Mouse (Mus musculus) neural tube, embryonic 13.5 days (tissue): ENCODE measurements around the gene Arhgap27. TPM values are rescaled to one million over a fixed set of nuclear protein-coding genes. Genes with fewer than 3 reads are reported as not detected.

Experiments
- ATAC-seq: fragments of 200-750 bp; cut with Nextera tagmentation; 2 replicates; pipeline ENCODE4 v1.8.0; 2017; ENCODE audit warnings: low read depth, mild to moderate bottlenecking, moderate TSS enrichment, moderate library complexity
- H3K27ac ChIP-seq: fragments of 300-500 bp; sonication (generic); replicated peaks from 2 replicates; pipeline ENCODE4 v1.5.1; 2015; ENCODE audit warnings: moderate library complexity, mild to moderate bottlenecking, inconsistent platforms
- H3K27me3 ChIP-seq: fragments of 300-500 bp; sonication (generic); 2 replicates; pipeline ENCODE4 v1.6.1; 2015; ENCODE audit warnings: mild to moderate bottlenecking, inconsistent platforms
- H3K36me3 ChIP-seq: fragments of 300-500 bp; sonication (generic); 2 replicates; pipeline ENCODE4 v1.6.1; 2015; ENCODE audit warnings: mild to moderate bottlenecking, inconsistent platforms
- H3K4me1 ChIP-seq: fragments of 300-500 bp; sonication (generic); replicated peaks from 2 replicates; pipeline ENCODE4 v1.6.1; 2015; ENCODE audit warnings: inconsistent platforms
- H3K4me2 ChIP-seq: fragments of 300-500 bp; sonication (generic); 2 replicates; pipeline ENCODE4 v1.6.1; 2015; ENCODE audit warnings: inconsistent platforms, mild to moderate bottlenecking, moderate library complexity
- H3K4me3 ChIP-seq: fragments of 300-500 bp; sonication (generic); 2 replicates; pipeline ENCODE4 v1.5.1; 2015; ENCODE audit warnings: mild to moderate bottlenecking, inconsistent platforms
- H3K9ac ChIP-seq: fragments of 300-500 bp; sonication (generic); 2 replicates; pipeline ENCODE4 v1.6.1; 2015; ENCODE audit warnings: moderate library complexity, mild to moderate bottlenecking, inconsistent platforms
- H3K9me3 ChIP-seq: fragments of 300-500 bp; sonication (generic); 2 replicates; pipeline ENCODE4 v1.6.1; 2016; ENCODE audit warnings: inconsistent platforms
- WGBS: fragments of 180-500 bp; shearing (Covaris S2); methylation state at CpG from one replicate; pipeline ENCODE4 v1.1.7; 2015; 5-methylcytosine and 5-hydroxymethylcytosine counted together
- polyA plus RNA-seq: library from polyadenylated mRNA; unstranded; fragments of >200 nt; fragmentation: Nextera tagmentation; extraction: Ambion mirVana; gene quantifications from 2 replicates; pipeline ENCODE4 v1.2.1, GENCODE M21; 2015

Gene Arhgap27
- polyA plus RNA-seq, 1 experiment from 2014 or later = 4.4 TPM

DNA sequence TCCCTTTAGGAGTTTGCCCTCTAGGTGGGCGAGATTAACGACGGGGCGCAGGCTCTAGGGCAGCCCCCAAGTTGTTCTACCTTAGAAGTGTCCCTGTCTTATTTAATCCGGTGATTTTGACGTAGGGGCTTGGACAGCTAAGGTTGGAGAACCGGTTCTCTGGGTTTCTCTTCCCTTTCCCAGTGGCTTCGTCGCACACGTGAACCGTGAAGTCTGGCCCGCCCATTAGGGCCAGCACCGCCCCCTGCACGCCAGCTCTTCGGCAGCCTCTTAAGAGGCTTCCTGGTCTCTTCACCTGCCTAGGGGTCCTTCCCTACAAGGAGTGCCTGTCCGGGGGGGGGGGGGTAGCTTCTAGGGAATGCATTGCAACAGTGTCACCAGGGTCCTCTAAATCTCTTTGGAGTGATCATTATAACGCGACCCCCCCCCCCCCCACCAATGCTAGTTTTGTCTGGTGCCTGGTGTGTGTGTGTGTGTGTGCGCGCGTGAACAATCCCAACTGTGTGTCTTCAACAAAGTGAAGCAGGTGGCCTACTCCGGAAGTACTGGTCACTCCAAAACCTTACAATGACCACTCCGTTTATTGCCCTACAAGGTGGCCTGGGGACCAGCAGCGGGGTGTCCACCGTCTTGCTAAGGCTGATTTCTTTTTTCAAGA is 2.0 kb downstream of the Arhgap27 start:
- 3% methylated on average over 25 of the region's 25 CpGs for WGBS
- H3K36me3 ChIP-seq = peaks cover 8% of the 10 kb centered on the region
- peaks cover 95% of the 10 kb centered on the region for H3K27me3 ChIP-seq
- ATAC-seq = no peak
- H3K4me3 ChIP-seq = peak overlapping the region; percentile 47; the same call in 1 of the 2 replicates
- no peak overlapping the region for H3K27ac ChIP-seq
- no peaks in the 10 kb centered on the region for H3K9me3 ChIP-seq
- no peak overlapping the region for H3K9ac ChIP-seq
- peak overlapping the region; percentile 68 for H3K4me2 ChIP-seq
- H3K4me1 ChIP-seq = peaks cover 49% of the 10 kb centered on the region

DNA sequence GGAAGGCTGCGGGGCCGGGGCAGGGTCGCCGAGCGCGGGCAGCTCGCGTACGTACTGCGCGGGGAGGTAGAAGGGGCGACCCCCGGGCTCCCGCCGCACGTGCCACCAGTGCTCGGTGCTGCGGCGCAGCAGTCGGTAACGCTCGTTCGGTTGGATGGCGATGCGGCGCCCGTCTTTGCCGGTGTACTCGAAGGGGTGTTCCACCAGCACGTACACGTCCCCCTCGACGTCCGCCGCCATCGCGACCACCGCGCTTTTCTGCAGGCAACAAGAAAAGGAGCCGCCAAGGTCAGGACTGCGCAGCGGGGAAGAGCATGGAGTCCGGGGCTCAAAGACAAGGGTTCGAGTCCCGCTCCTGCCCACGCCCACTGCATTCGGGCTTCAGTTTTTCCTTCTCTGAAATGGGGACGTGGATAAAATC is 2.8 kb downstream of the Arhgap27 start:
- Histone ChIP-seq H3K9me3 (no peaks in the 10 kb centered on the region), H3K36me3 (0 out of 2 replicates have a peak, but pooled peaks cover under 1% of the 10 kb centered on the region), H3K4me1 (peaks cover 52% of the 10 kb centered on the region), H3K4me2 (peak overlapping the region; percentile 68), H3K9ac (peak overlapping the region; percentile 73), H3K4me3 (peak overlapping the region; percentile 47), H3K27me3 (peaks cover 98% of the 10 kb centered on the region), H3K27ac (no peak overlapping the region)
- 2% methylated on average over 48 of the region's 48 CpGs for WGBS
- ATAC-seq = peak; percentile 15; the same call in 1 of the 2 replicates

DNA sequence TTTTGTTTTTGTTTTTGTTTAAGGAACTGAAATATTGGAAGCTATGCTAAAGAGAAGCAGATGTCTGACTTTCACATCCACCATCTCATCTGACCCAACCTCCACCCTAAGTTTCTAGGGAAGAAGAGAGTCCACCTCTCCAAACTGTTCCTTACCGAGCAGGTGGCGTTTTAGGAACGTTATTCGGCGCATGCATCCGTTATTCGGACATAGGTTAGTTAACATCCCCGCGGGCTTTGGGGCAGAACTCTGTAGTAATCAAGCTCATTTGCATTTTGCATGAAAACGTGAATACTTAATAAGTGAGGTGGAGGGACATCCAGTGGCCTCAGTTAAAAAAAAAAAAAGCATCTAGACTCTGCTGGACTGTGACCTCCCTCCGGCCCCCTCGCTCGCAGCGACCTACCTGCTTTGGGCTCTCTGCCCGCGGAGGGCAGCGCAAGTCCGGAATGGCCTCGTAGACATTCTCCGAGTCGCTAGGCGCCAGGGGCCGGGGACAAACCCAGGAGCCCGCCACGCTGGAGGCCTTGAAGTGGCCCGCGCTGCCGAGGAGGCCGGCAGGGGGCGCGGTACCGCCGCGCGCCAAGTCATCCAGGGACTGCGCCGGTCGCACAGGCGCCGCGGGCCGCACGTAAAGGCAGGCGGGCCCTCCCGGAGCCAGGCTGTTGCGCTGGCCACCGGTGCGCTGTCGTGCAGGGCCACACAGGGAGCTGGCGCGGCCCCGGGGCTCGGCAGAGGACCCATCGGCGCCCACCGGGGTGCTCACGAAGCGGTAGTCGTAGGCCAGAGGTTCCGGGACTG is 3.5 kb downstream of the Arhgap27 start:
- ATAC-seq = peak; percentile 44; the same call in 1 of the 2 replicates

DNA sequence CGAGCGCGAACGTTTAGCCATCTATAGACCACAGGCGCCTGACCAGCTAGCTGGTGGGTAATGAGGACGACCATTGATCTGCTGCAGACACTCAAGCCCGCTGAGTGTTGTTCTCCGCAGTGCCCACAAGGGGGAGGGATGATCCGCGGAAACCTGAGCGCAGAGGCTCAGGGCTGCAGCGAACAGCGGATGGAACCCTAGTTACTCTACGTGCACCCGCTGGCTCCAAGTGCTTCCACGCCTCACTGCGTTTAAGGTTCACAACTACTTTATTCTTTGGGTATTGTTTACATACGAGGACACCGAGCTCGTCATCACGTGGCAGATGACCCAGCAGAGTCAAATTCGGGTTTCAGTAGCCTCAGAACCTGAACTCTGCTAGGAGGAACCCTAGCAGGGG is 4.4 kb downstream of the Arhgap27 start:
- no peak overlapping the region for H3K27ac ChIP-seq
- peaks cover 93% of the 10 kb centered on the region for H3K27me3 ChIP-seq
- no peak for ATAC-seq
- 0% methylated on average over 22 of the region's 22 CpGs for WGBS
- peaks cover 54% of the 10 kb centered on the region for H3K4me1 ChIP-seq
- H3K4me2 ChIP-seq = peak overlapping the region; percentile 24
- H3K4me3 ChIP-seq = no peak overlapping the region
- no peaks in the 10 kb centered on the region for H3K9me3 ChIP-seq
- H3K9ac ChIP-seq = no peak overlapping the region
- H3K36me3 ChIP-seq = no peaks in the 10 kb centered on the region

More for the DNA sequence above, 3.5 kb downstream of the Arhgap27 start:
- Histone ChIP-seq H3K9me3 (no peaks in the 10 kb centered on the region), H3K27me3 (peaks cover 94% of the 10 kb centered on the region), H3K27ac (no peak overlapping the region), H3K4me2 (peak overlapping the region; percentile 68), H3K4me1 (peaks cover 54% of the 10 kb centered on the region), H3K36me3 (no peaks in the 10 kb centered on the region), H3K9ac (peak overlapping the region; percentile 73), H3K4me3 (peak overlapping the region; percentile 47)
- 2% methylated on average over 60 of the region's 60 CpGs for WGBS

DNA sequence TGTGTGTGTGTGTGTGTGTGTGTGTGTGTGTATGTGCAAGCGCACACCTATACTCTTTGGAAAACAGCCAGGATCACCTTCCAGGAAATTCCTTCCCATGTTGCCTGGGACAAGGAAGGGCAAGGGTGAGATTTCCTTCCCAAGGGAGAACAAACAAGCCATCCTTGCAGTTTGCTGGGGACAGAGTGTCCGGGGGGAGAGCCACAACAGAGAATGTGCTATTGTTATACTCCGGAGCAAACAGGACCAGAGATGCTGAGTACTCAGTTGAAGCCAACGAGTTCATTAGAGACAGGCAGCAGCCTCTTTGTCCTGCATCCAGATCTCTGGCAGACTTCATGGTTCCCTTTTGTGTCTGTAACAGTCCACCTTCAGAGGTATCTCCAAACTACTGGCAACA is 5.2 kb downstream of the Arhgap27 start:
- Histone ChIP-seq H3K27me3 (peaks cover 89% of the 10 kb centered on the region), H3K4me2 (no peak overlapping the region), H3K36me3 (no peaks in the 10 kb centered on the region), H3K4me1 (peaks cover 49% of the 10 kb centered on the region), H3K9ac (no peak overlapping the region), H3K9me3 (no peaks in the 10 kb centered on the region), H3K4me3 (no peak overlapping the region), H3K27ac (no peak overlapping the region)
- ATAC-seq = no peak
- 66% methylated on average over 4 of the region's 4 CpGs for WGBS

DNA sequence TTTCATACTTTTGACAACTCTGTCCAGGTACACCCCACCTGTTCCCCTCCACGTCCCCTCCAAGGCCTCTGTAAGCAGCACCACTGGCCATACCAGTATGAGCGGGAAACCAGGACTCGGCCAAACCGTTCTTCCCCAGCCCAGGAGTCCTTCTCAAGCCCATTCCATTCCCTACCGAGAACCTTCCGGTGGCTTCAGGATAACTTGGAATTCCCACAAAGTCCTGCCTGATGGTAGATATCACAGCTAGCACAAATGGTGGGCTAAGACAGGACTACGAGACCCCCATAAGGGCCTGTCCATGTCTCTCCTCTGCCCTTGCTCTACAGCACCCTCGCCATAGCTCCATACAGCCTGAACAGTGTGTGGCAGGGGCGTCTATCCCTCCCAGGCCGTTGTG is 5.8 kb downstream of the Arhgap27 start:
- H3K4me1 ChIP-seq = peaks cover 43% of the 10 kb centered on the region
- H3K9ac ChIP-seq = no peak overlapping the region
- no peak overlapping the region for H3K4me3 ChIP-seq
- H3K27ac ChIP-seq = no peak overlapping the region
- ATAC-seq = no peak
- H3K36me3 ChIP-seq = no peaks in the 10 kb centered on the region
- 93% methylated on average over 10 of the region's 10 CpGs for WGBS
- H3K4me2 ChIP-seq = no peak overlapping the region
- H3K27me3 ChIP-seq = peaks cover 83% of the 10 kb centered on the region
- no peaks in the 10 kb centered on the region for H3K9me3 ChIP-seq

DNA sequence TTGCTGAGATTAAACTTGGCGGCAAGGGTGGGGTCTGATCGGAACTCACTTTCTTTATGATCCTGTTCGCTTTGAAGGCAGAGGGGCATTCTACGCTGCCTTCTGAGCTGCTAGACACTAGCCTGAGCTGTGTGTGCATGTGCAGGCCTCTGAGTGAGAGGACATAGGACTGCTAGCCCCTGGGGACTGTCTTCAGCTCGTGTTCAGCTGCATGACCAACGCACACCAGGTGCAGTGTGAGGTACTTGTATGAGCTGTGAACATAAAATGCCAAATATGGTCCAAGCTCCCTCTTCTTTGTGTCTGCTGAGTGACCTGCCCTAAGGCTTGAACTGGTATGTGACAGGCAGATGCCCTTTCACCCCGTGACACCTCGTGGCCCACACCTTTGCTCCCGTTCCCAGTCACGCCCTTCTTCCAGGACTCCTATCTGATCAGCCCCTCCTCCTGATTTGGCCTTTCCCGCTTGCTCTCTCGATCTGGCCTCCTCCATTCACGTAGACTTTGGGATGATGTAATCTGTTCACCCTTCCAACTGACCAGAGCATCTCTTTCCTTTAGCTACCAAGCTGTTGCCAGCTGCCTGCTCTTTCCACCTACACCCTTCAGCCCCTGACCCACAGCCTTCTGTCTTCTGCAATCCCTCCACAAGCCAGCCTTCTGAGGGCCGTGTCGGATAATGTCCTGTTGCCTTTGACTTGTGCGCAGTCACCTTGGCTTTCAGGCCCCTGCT is 6.4 kb downstream of the Arhgap27 start:
- Histone ChIP-seq H3K36me3 (no peaks in the 10 kb centered on the region), H3K4me3 (no peak overlapping the region), H3K9me3 (no peaks in the 10 kb centered on the region), H3K4me2 (no peak overlapping the region), H3K9ac (no peak overlapping the region), H3K27me3 (peaks cover 77% of the 10 kb centered on the region), H3K27ac (no peak overlapping the region), H3K4me1 (peaks cover 37% of the 10 kb centered on the region)
- 82% methylated on average over 16 of the region's 16 CpGs for WGBS
- ATAC-seq = no peak

DNA sequence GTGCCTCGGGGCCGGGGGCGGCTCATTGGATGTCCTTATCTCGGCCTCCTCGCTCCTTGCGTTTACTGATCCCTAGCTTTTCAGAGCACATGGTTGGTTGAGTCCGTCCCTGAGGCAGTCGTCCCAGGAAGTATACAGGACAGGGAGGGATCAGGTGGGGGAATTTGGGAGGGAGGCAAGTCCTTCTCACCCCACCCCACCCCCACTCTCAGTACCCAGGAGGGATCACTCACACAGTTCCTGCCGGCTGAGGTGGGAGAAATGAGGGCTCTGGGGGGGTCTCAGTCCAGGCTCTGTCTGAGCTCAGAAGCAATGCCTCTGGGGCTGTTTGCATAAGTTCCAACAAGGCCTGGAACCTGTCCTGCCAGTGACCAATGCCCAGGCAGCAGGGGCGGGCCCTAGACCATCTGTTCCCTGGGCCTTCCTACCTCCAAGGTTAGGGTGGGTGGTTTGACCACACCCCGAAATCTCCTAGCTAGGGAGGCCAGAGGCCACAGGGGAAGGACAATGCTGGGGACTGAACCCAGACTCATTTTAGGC is 7.4 kb downstream of the Arhgap27 start:
- Histone ChIP-seq H3K4me2 (no peak overlapping the region), H3K4me3 (no peak overlapping the region), H3K4me1 (peaks cover 28% of the 10 kb centered on the region; the same call in 1 of the 2 replicates), H3K27me3 (peaks cover 67% of the 10 kb centered on the region), H3K9ac (no peak overlapping the region), H3K36me3 (no peaks in the 10 kb centered on the region), H3K27ac (no peak overlapping the region), H3K9me3 (no peaks in the 10 kb centered on the region)
- no peak for ATAC-seq
- WGBS = 28% methylated on average over 11 of the region's 11 CpGs

DNA sequence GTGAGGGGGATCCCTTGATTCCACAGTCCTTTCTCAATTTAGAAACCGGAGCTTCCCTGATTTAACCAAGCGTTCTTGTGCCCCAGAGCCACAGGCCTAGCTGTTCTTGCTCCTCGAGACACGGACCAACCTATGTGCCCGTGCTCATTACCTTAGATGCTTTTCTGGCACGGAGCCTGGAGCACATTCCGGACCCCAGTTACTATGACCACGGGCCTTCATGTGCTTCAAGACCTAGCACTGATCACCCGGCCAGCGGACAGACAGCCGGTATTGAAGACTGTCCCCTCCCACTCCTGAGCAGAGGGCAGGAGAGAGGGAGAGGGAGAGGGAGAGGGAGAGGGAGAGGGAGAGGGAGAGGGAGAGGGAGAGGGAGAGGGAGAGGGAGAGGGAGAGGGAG is 8.2 kb downstream of the Arhgap27 start:
- Histone ChIP-seq H3K9me3 (no peaks in the 10 kb centered on the region), H3K4me2 (no peak overlapping the region), H3K4me3 (no peak overlapping the region), H3K36me3 (no peaks in the 10 kb centered on the region), H3K4me1 (peaks cover 20% of the 10 kb centered on the region; the same call in 1 of the 2 replicates), H3K27me3 (peaks cover 58% of the 10 kb centered on the region), H3K27ac (no peak overlapping the region), H3K9ac (no peak overlapping the region)
- 18% methylated on average over 11 of the region's 11 CpGs for WGBS
- ATAC-seq = no peak

DNA sequence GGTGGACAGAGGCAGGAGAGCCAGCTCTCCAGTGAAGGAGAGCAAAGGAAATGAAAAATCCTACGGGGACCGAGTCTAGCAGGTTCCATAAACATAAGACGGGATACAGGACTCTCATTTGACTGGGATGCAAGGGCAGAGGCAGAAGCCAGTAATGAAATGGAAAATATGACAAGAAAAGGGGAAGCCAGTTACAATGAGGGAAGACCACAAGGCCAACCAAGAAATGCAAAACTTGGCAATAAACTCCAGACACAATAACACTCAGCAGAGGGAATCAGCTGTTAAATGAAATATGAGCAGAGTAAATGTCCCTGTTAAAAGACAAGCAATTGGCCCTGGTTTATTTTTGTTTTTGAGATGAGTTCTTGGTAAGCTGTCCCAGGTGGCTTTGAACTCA is 9.5 kb downstream of the Arhgap27 start:
- 82% methylated on average over 3 of the region's 3 CpGs for WGBS
- no peak for ATAC-seq
- no peak overlapping the region for H3K4me3 ChIP-seq

DNA sequence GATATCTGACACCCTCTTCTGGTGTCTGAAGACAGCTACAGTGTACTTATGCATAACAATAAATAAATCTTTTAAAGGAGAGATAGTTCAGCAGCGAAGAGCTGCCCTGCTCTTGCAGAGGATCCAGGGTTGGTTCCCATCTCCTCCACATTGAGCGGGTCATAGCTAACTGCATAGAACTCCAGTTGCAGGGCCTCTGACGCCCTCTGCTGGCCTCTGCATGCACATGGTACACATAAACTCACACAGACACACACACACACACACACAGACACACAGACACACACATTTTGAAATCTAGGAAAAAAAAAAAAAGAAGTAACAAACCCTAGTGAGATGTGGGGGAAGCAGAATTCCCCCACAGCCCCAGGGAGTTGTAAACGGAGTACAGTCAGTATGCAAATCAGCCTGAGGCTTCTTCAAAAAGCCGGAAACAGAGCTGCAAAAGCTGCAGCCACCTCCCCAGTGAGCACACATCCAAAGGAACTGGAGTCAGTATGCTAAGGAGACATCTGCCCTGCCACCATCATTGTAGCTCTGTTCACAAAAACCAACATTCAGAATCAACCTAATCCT is 11.2 kb downstream of the Arhgap27 start:
- peaks cover 31% of the 10 kb centered on the region for H3K27me3 ChIP-seq
- no peak overlapping the region for H3K4me3 ChIP-seq
- H3K36me3 ChIP-seq = no peaks in the 10 kb centered on the region
- H3K4me1 ChIP-seq = peaks cover 5% of the 10 kb centered on the region; the same call in 1 of the 2 replicates
- H3K9ac ChIP-seq = no peak overlapping the region
- no peak overlapping the region for H3K4me2 ChIP-seq
- H3K9me3 ChIP-seq = no peaks in the 10 kb centered on the region
- no peak for ATAC-seq
- no peak overlapping the region for H3K27ac ChIP-seq
- WGBS = 82% methylated on average over 5 of the region's 5 CpGs

More for the DNA sequence above, 9.5 kb downstream of the Arhgap27 start:
- Histone ChIP-seq H3K27ac (no peak overlapping the region), H3K27me3 (peaks cover 47% of the 10 kb centered on the region), H3K9me3 (no peaks in the 10 kb centered on the region), H3K36me3 (no peaks in the 10 kb centered on the region), H3K9ac (no peak overlapping the region), H3K4me2 (no peak overlapping the region), H3K4me1 (peaks cover 9% of the 10 kb centered on the region; the same call in 1 of the 2 replicates)
